Mouse (Mus musculus) hindbrain, embryonic 13.5 days (tissue): Measurements from ENCODE around the gene Pcdh7. TPM values are rescaled to one million over a fixed set of nuclear protein-coding genes. Genes with fewer than 3 reads are reported as not detected.
"Not testable (repeated sequence)": the region's sequence is repeated elsewhere in the genome, so short reads cannot be mapped to it uniquely, and the experiment has no call there.

Experiments
- ATAC-seq: fragments of 200-750 bp; cut with Nextera tagmentation; 2 replicates; pipeline ENCODE4 v1.8.0; 2017; ENCODE audit warnings: moderate TSS enrichment; ENCODE audit not compliant: low FRiP score
- H3K27ac ChIP-seq: fragments of 300-500 bp; sonication (generic); 2 replicates; pipeline ENCODE4 v1.5.1; 2015; ENCODE audit warnings: inconsistent platforms, mild to moderate bottlenecking, moderate library complexity
- H3K27me3 ChIP-seq: fragments of 300-500 bp; sonication (generic); 2 replicates; pipeline ENCODE4 v1.6.1; 2015; ENCODE audit warnings: mild to moderate bottlenecking, inconsistent platforms
- H3K36me3 ChIP-seq: fragments of 300-500 bp; sonication (generic); 2 replicates; pipeline ENCODE4 v1.6.1; 2015; ENCODE audit warnings: mild to moderate bottlenecking, inconsistent platforms
- H3K4me1 ChIP-seq: fragments of 300-500 bp; sonication (generic); replicated peaks from 2 replicates; pipeline ENCODE4 v1.6.1; 2015; ENCODE audit warnings: inconsistent platforms
- H3K4me2 ChIP-seq: fragments of 300-500 bp; sonication (generic); 2 replicates; pipeline ENCODE4 v1.6.1; 2015; ENCODE audit warnings: inconsistent platforms, mild to moderate bottlenecking, moderate library complexity
- H3K4me3 ChIP-seq: fragments of 300-500 bp; sonication (generic); 2 replicates; pipeline ENCODE4 v1.5.1; 2015; ENCODE audit warnings: mild to moderate bottlenecking, inconsistent platforms
- H3K9ac ChIP-seq: fragments of 300-500 bp; sonication (generic); 2 replicates; pipeline ENCODE4 v1.6.1; 2015; ENCODE audit warnings: mild to moderate bottlenecking, inconsistent platforms
- H3K9me3 ChIP-seq: fragments of 300-500 bp; sonication (generic); 2 replicates; pipeline ENCODE4 v1.6.1; 2016; ENCODE audit warnings: inconsistent platforms
- WGBS: fragments of 180-500 bp; shearing (Covaris S2); methylation state at CpG from one replicate; pipeline ENCODE4 v1.1.7; 2015; 5-methylcytosine and 5-hydroxymethylcytosine counted together
- polyA plus RNA-seq: library from polyadenylated mRNA; unstranded; fragments of >200 nt; fragmentation: Nextera tagmentation; extraction: Ambion mirVana; gene quantifications from 2 replicates; pipeline ENCODE4 v1.2.1, GENCODE M21; 2015

Gene Pcdh7
- polyA plus RNA-seq, 1 experiment from 2014 or later = 20.0 TPM

DNA sequence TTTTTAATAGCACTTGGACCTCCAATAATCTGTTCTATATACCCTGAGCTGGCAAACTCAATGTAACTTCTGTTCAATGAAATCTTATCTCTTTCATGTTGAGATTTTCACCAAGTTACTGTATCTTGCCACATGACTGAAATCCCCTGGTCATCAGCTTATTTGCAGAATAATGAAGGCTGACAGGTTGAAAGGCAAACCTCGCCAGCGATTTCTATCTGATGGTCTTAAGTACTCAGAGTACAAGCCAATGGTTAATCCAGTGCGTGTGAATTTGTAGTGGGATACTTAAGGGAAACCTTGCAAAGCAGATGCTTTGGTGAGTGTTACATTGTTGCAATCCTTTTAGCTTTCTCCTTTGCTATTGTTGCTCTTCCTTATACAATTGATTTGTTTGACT lies 398.3 kb downstream of the Pcdh7 start:
- WGBS = 71% methylated on average over 3 of the region's 3 CpGs
- Histone ChIP-seq H3K9ac (no peak overlapping the region), H3K4me1 (no peaks in the 10 kb centered on the region), H3K9me3 (no peaks in the 10 kb centered on the region), H3K27ac (no peak overlapping the region), H3K4me3 (no peak overlapping the region), H3K27me3 (no peaks in the 10 kb centered on the region), H3K36me3 (no peaks in the 10 kb centered on the region), H3K4me2 (no peak overlapping the region)
- no peak for ATAC-seq

DNA sequence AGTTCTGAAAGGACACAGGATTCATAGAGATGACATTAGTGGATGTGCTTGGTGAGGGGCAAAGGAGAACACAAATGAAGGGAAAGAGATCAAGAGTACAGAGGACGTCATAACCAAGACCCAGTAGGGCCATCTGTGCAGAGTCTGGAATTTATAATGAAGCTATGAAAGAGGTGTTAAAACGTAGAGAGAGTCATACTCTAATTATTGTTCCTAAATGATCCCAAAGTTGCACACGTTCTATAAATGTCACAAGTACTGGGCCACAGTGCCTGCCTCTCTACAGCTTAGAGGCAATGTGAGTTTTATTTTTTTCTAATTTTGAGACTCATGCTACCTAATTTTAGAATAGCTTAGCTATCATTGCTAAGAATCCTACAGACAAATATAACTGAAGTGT lies 400.1 kb downstream of the Pcdh7 start:
- 74% methylated on average over 3 of the region's 3 CpGs for WGBS
- no peak overlapping the region for H3K4me3 ChIP-seq

GRCm38 (mm10) chr5:58118930-58119611 lies 401.3 kb downstream of the Pcdh7 start:
- WGBS = 38% methylated on average over 3 of the region's 3 CpGs
- Histone ChIP-seq H3K9me3 (no peaks in the 10 kb centered on the region), H3K36me3 (no peaks in the 10 kb centered on the region), H3K4me3 (no peak overlapping the region), H3K4me2 (no peak overlapping the region), H3K27me3 (no peaks in the 10 kb centered on the region), H3K9ac (no peak overlapping the region), H3K27ac (no peak overlapping the region), H3K4me1 (no peaks in the 10 kb centered on the region)
- no peak for ATAC-seq

More for the DNA sequence above, 400.1 kb downstream of the Pcdh7 start:
- no peak overlapping the region for H3K27ac ChIP-seq
- H3K9ac ChIP-seq = no peak overlapping the region
- no peaks in the 10 kb centered on the region for H3K4me1 ChIP-seq
- ATAC-seq = no peak
- no peak overlapping the region for H3K4me2 ChIP-seq
- H3K27me3 ChIP-seq = no peaks in the 10 kb centered on the region
- no peaks in the 10 kb centered on the region for H3K9me3 ChIP-seq
- no peaks in the 10 kb centered on the region for H3K36me3 ChIP-seq

GRCm38 (mm10) chr5:58143897-58144296 lies 426.1 kb downstream of the Pcdh7 start:
- no peak overlapping the region for H3K9ac ChIP-seq
- ATAC-seq = no peak
- H3K27ac ChIP-seq = no peak overlapping the region
- no peaks in the 10 kb centered on the region for H3K9me3 ChIP-seq
- no peaks in the 10 kb centered on the region for H3K27me3 ChIP-seq
- H3K4me1 ChIP-seq = no peaks in the 10 kb centered on the region
- no peaks in the 10 kb centered on the region for H3K36me3 ChIP-seq
- H3K4me2 ChIP-seq = no peak overlapping the region
- 85% methylated on average over 2 of the region's 2 CpGs for WGBS
- no peak overlapping the region for H3K4me3 ChIP-seq

DNA sequence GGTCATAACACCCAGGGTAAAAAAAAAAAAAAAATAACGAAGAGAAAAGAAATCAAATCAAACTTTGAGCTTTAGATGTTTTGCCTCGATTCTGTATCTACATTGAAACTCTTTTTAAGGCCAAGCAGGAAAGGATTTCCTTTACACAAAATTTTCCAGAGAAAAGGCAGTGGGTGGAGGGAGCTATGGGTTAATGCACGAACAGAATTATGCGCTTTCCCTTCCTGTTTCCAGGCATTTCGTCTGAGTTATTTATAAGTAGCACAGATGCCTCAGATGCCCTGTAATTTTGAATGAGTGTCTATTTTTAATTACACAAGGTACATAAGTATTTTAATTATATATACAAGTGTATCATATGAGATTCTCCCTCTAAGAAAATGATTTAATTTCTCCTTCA lies 436.2 kb downstream of the Pcdh7 start:
- no peaks in the 10 kb centered on the region for H3K4me1 ChIP-seq
- WGBS = 73% methylated on average over 5 of the region's 5 CpGs
- H3K27ac ChIP-seq = no peak overlapping the region
- H3K4me2 ChIP-seq = no peak overlapping the region
- H3K9ac ChIP-seq = no peak overlapping the region
- no peaks in the 10 kb centered on the region for H3K27me3 ChIP-seq
- H3K9me3 ChIP-seq = no peaks in the 10 kb centered on the region
- no peak for ATAC-seq
- no peak overlapping the region for H3K4me3 ChIP-seq
- H3K36me3 ChIP-seq = no peaks in the 10 kb centered on the region

DNA sequence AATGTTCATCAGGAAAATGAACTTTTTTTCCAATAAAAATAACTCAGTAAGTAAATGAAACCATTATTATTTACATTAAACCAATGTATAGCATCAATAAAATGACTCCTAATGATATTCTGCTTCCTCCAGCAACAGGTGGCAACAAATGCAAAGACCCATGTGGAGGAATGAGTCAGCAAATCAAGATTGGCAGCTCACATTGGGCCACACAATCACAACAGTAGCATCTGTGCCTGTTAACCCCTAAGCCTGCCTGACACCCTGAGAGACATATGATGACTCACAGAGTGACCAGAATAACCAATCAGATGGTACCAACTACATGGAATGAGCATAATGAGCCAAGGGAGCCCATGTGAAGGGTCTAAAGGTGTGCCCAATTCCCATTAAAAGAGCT lies 454.5 kb downstream of the Pcdh7 start:
- no peak for ATAC-seq

GRCm38 (mm10) chr5:58174335-58174734 lies 456.6 kb downstream of the Pcdh7 start:
- H3K9me3 ChIP-seq, H3K4me3 ChIP-seq, H3K36me3 ChIP-seq, H3K27me3 ChIP-seq, H3K4me1 ChIP-seq, H3K9ac ChIP-seq, H3K4me2 ChIP-seq, H3K27ac ChIP-seq: not testable (repeated sequence)
- 0 out of 2 replicates have a peak, but pooled peaks have one; percentile 24 for ATAC-seq

More for the DNA sequence above, 454.5 kb downstream of the Pcdh7 start:
- Histone ChIP-seq H3K4me1 (no peaks in the 10 kb centered on the region), H3K4me2 (no peak overlapping the region), H3K36me3 (no peaks in the 10 kb centered on the region), H3K27me3 (no peaks in the 10 kb centered on the region), H3K9ac (no peak overlapping the region), H3K27ac (no peak overlapping the region), H3K4me3 (no peak overlapping the region), H3K9me3 (no peaks in the 10 kb centered on the region)

GRCm38 (mm10) chr5:58175532-58175931 lies 457.8 kb downstream of the Pcdh7 start:
- no peak overlapping the region for H3K27ac ChIP-seq

More at GRCm38 (mm10) chr5:58175532-58175931, 457.8 kb downstream of the Pcdh7 start:
- no peaks in the 10 kb centered on the region for H3K36me3 ChIP-seq
- H3K9me3 ChIP-seq = no peaks in the 10 kb centered on the region
- H3K4me2 ChIP-seq = no peak overlapping the region
- no peaks in the 10 kb centered on the region for H3K27me3 ChIP-seq
- H3K9ac ChIP-seq = no peak overlapping the region
- no peak for ATAC-seq
- 95% methylated on average over 3 of the region's 3 CpGs for WGBS
- H3K4me3 ChIP-seq = no peak overlapping the region
- H3K4me1 ChIP-seq = no peaks in the 10 kb centered on the region
